Mouse (Mus musculus) C2C12 (cell line): ENCODE measurements around the gene Sox5. TPM values are rescaled to one million over a fixed set of nuclear protein-coding genes. Genes with fewer than 3 reads are reported as not detected.
A peak's percentile ranks its signal among the peaks of the same experiment; 100 is the strongest.

Experiments used
- H3K27me3 ChIP-seq: one replicate; pipeline ENCODE4 v1.6.1; 2011; ENCODE audit not compliant: control insufficient read depth, insufficient read depth, insufficient read length
- H3K36me3 ChIP-seq: one replicate; pipeline ENCODE4 v1.6.1; 2011; ENCODE audit not compliant: control insufficient read depth, insufficient read depth
- H3K4me3 ChIP-seq: one replicate; pipeline ENCODE4 v1.5.1; 2011; ENCODE audit warnings: mild to moderate bottlenecking, control low read depth; ENCODE audit not compliant: poor library complexity, insufficient read depth, severe bottlenecking
- H3K79me2 ChIP-seq: one replicate; pipeline ENCODE4 v1.6.1; 2011; ENCODE audit not compliant: control insufficient read depth, insufficient read depth
- H3K79me3 ChIP-seq: one replicate; pipeline ENCODE4 v1.6.1; 2011; ENCODE audit warnings: low read depth, control low read depth
- H3ac ChIP-seq: one replicate; pipeline ENCODE3; 2011; ENCODE audit warnings: low read depth; ENCODE audit not compliant: control insufficient read depth, insufficient read length
- CEBPB ChIP-seq: IDR thresholded peaks from one replicate; pipeline ENCODE4 v1.6.1; 2011; ENCODE audit warnings: low read depth, mild to moderate bottlenecking, control low read depth, moderate library complexity
- CTCF ChIP-seq: IDR thresholded peaks from one replicate; pipeline ENCODE4 v1.5.1; 2011; ENCODE audit not compliant: control insufficient read depth, insufficient read depth, insufficient read length
- FOSL1 ChIP-seq: IDR thresholded peaks from one replicate; pipeline ENCODE4 v1.8.0; 2011; ENCODE audit warnings: mild to moderate bottlenecking, low read length; ENCODE audit not compliant: poor library complexity, insufficient read depth, severe bottlenecking
- MAX ChIP-seq: IDR thresholded peaks from one replicate; pipeline ENCODE4 v1.6.1; 2011; ENCODE audit warnings: mild to moderate bottlenecking, control low read depth
- MYOD1 ChIP-seq: IDR thresholded peaks from one replicate; pipeline ENCODE4 v1.6.1; 2011; ENCODE audit warnings: low read depth; ENCODE audit not compliant: control insufficient read depth, insufficient read length
- MYOG ChIP-seq: IDR thresholded peaks from one replicate; pipeline ENCODE4 v1.6.1; 2011; ENCODE audit not compliant: control insufficient read depth, insufficient read length; ENCODE audit errors: extremely low read depth
- USF1 ChIP-seq: IDR thresholded peaks from one replicate; pipeline ENCODE4 v1.6.1; 2011; ENCODE audit warnings: low read depth, mild to moderate bottlenecking, control low read depth, moderate library complexity
- polyA plus RNA-seq: library from polyadenylated mRNA; unstranded; fragments of >200 nt; fragmentation: generic; extraction: Trizol; gene quantifications from one replicate; pipeline ENCODE4 v1.2.1, GENCODE M21; 2012; ENCODE audit warnings: missing spikeins

The Sox5 gene
- polyA plus RNA-seq, 1 experiment: 0.07 TPM

GRCm38 (mm10) chr6:144792871-144793270 lies 11.1 kb upstream of the Sox5 start:
- H3K27me3 ChIP-seq: no peaks in the 10 kb centered on the region
- no peaks in the 10 kb centered on the region for H3K36me3 ChIP-seq
- no peaks in the 10 kb centered on the region for H3K79me2 ChIP-seq
- no peak overlapping the region for H3ac ChIP-seq
- H3K79me3 ChIP-seq: no peaks in the 10 kb centered on the region
- H3K4me3 ChIP-seq: no peak overlapping the region
- TF ChIP-seq MAX (no peak), USF1 (no peak), FOSL1 (no peak), MYOG (no peak), CEBPB (no peak), CTCF (no peak), MYOD1 (no peak)

DNA sequence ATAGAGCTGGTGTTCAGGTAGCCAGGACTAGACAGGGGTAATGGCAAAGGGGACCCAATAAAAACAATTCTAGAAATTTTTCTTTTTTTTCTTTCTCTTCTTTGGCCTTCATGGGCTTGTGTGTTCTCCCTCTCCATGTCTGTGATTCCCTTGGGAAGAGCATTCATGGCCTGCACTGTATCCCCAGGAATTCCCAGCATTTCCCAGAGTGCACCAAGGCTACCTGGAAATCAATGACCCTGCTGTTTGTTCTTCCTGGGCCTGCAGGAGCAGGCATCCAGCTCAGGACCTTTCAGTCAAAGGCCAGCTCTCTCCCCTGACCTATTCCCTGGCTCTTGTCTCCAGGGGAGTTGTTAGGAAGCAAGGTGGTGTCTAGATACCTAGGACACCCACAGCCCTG lies 1.5 kb upstream of the Sox5 start:
- TF ChIP-seq CTCF (no peak), MYOG (no peak), USF1 (no peak), FOSL1 (no peak), CEBPB (no peak), MYOD1 (no peak), MAX (no peak)
- Histone ChIP-seq H3K27me3 (no peaks in the 10 kb centered on the region), H3K79me2 (no peaks in the 10 kb centered on the region), H3ac (no peak overlapping the region), H3K36me3 (no peaks in the 10 kb centered on the region), H3K4me3 (no peak overlapping the region), H3K79me3 (no peaks in the 10 kb centered on the region)

DNA sequence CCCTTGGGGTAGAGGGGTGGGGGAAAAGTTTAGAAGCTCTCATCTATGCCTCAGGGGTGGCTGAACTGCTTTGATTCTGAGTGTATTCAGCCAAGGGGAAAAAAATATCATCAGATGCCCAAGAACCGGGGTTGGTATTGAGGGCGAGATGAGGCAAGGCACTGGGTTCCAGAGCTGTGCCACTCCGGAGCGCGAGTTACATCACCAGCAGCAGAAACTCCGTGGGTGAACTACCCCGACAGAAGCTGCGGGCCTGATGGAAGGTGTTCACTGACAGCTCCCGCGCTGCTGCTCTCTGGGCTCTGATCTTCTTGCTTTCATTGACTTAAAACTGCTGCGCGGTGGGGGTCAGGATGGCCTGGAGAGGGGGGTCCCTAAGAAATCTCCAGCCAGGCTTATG lies 1.1 kb upstream of the Sox5 start:
- Histone ChIP-seq H3K79me3 (no peaks in the 10 kb centered on the region), H3K4me3 (no peak overlapping the region), H3K36me3 (no peaks in the 10 kb centered on the region), H3ac (no peak overlapping the region), H3K27me3 (no peaks in the 10 kb centered on the region), H3K79me2 (no peaks in the 10 kb centered on the region)
- TF ChIP-seq MYOG (no peak), CTCF (no peak), FOSL1 (no peak), MAX (no peak), CEBPB (no peak)

DNA sequence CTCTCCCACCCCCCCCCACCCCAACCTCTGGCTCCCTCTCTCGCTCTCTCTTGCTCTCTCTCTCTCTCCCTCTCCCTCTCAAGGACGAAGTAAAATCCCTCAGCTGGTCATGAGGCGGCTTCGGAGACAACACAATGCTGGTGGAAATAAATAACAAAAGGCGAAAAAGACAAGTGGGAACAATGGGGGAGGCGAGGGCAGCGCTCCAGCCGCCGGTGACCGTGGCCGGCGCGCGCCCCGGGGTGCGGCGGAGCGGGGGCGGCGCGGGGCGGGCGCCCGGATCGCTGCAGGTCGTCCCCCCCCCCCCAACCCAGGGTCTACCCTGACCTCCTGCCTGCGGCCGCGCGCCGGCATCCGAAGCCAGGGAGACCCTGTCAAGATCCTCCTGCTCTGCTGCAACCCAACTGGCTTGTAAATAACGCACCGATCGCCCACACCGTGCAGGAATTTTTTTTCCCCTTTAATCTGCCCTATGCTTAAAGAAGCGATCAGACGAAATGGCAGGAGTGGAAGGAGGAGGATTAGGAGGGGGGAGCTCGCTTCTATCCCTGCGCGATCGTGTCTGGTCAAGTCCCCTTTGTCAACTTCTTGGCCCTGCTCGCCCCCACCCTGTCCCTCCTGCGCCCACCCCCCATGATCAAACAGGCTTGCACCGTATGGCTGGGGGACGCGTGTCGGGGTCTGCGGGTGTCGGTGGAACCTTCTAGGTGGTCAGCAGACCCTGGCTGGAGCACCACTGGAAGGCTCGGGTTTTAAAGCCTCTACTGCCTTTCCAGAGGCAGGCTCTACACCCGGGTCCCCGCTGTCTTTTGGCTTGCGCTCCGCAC lies 467 bp upstream of the Sox5 start:
- no peaks in the 10 kb centered on the region for H3K27me3 ChIP-seq
- H3K79me3 ChIP-seq: no peaks in the 10 kb centered on the region
- no peaks in the 10 kb centered on the region for H3K36me3 ChIP-seq
- H3K79me2 ChIP-seq: no peaks in the 10 kb centered on the region
- H3K4me3 ChIP-seq: peak overlapping the region; percentile 34
- H3ac ChIP-seq: peak overlapping the region; percentile 64
- TF ChIP-seq MYOD1 (no peak), USF1 (no peak), MAX (no peak), CTCF (no peak), CEBPB (no peak), FOSL1 (no peak), MYOG (no peak)

- Histone ChIP-seq H3K27me3 (no peaks in the 10 kb centered on the region), H3ac (no peak overlapping the region), H3K79me2 (no peaks in the 10 kb centered on the region), H3K79me3 (no peaks in the 10 kb centered on the region), H3K4me3 (no peak overlapping the region), H3K36me3 (no peaks in the 10 kb centered on the region)
- TF ChIP-seq MYOG (no peak), CEBPB (no peak), MAX (no peak), FOSL1 (no peak), CTCF (no peak), MYOD1 (no peak), USF1 (no peak)
Observed at GRCm38 (mm10) chr6:144780608-144781285, 1.0 kb downstream of the Sox5 start.
